17 mouse cellular contexts compared by ENCODE assay signal in genomic region chr2:43208223-43208622, GRCm38 (mm10).
DNase-seq lines count a peak whose midpoint lies in the region; ATAC-seq lines count a peak whose summit lies in the region.
"Had no signal": no experiment of that assay in that cellular context is flagged by ENCODE, and none has a peak within 500 bp of the region (broad histone marks: within the 10 kb centered on the region; RNA-seq: fewer than 3 reads in every experiment).

No protein-coding gene starts in this region.

- no peak overlapping the region for H3K9ac ChIP-seq in hindbrain, embryonic 13.5 days
- H3K9ac ChIP-seq in hindbrain, embryonic 11.5 days (ENCODE audit: low read depth, low read length) = no peak overlapping the region
- no peak overlapping the region for H3K9ac ChIP-seq in forebrain, embryonic 15.5 days (replicated peaks)
- H3K9ac ChIP-seq: kidney, embryonic 15.5 days; lung, embryonic 15.5 days had no signal

- no peak for DNase-seq in hindbrain, embryonic 11.5 days (ENCODE audit: low spot score)
- peak; percentile 57 for DNase-seq in brain, adult 2 months (ENCODE audit: low read depth, low spot score)
- peak; percentile 6 for DNase-seq in mesoderm, embryonic 11.5 days (ENCODE audit: low read depth, low spot score)
- DNase-seq in urinary bladder, postnatal 36 days (ENCODE audit: low spot score in 2 of 2) = no peak
- DNase-seq in cerebellum, adult 11 months = no peak
- DNase-seq in adrenal gland, postnatal 10 days = no peak
- DNase-seq: cerebellum, adult 18-20 months; gastrocnemius, postnatal 25 days; thymus, adult 18-20 months had no signal

- ATAC-seq in hindbrain, embryonic 13.5 days (ENCODE audit: low FRiP score) = peak; percentile 68; the same call in 1 of the 2 replicates
- no peak for ATAC-seq in hindbrain, embryonic 11.5 days (ENCODE audit: low FRiP score)
- peak; percentile 86 for ATAC-seq in forebrain, embryonic 15.5 days (replicated peaks)
- ATAC-seq: inflammation-experienced regulatory T-cells, adult 6 months had no signal

- H3K4me1 ChIP-seq in hindbrain, embryonic 13.5 days (replicated peaks) = no peaks in the 10 kb centered on the region
- H3K4me1 ChIP-seq in hindbrain, embryonic 11.5 days (replicated peaks; ENCODE audit: control insufficient read depth, insufficient read depth, low read length) = no peaks in the 10 kb centered on the region
- 0 out of 2 replicates have a peak, but pooled peaks cover 2% of the 10 kb centered on the region for H3K4me1 ChIP-seq in forebrain, embryonic 15.5 days
- H3K4me1 ChIP-seq: kidney, embryonic 15.5 days; lung, embryonic 15.5 days had no signal

- no peaks in the 10 kb centered on the region for H3K27me3 ChIP-seq in hindbrain, embryonic 13.5 days
- H3K27me3 ChIP-seq in hindbrain, embryonic 11.5 days (ENCODE audit: control insufficient read depth, insufficient read depth, low read length) = no peaks in the 10 kb centered on the region
- no peaks in the 10 kb centered on the region for H3K27me3 ChIP-seq in forebrain, embryonic 15.5 days
- H3K27me3 ChIP-seq: kidney, embryonic 15.5 days; lung, embryonic 15.5 days had no signal

- H3K36me3 ChIP-seq in hindbrain, embryonic 13.5 days = no peaks in the 10 kb centered on the region
- no peaks in the 10 kb centered on the region for H3K36me3 ChIP-seq in hindbrain, embryonic 11.5 days (ENCODE audit: control insufficient read depth, insufficient read depth, low read length)
- H3K36me3 ChIP-seq in forebrain, embryonic 15.5 days = no peaks in the 10 kb centered on the region
- H3K36me3 ChIP-seq: kidney, embryonic 15.5 days; lung, embryonic 15.5 days had no signal

- 69% methylated on average over 3 of the region's 3 CpGs for WGBS in hindbrain, embryonic 13.5 days
- WGBS in hindbrain, embryonic 11.5 days = 77% methylated on average over 3 of the region's 3 CpGs
- WGBS in forebrain, embryonic 15.5 days = 31% methylated on average over 3 of the region's 3 CpGs

- no peak overlapping the region for H3K4me2 ChIP-seq in hindbrain, embryonic 13.5 days
- H3K4me2 ChIP-seq in hindbrain, embryonic 11.5 days (replicated peaks; ENCODE audit: low read depth, low read length) = no peak overlapping the region
- H3K4me2 ChIP-seq in forebrain, embryonic 15.5 days (replicated peaks) = no peak overlapping the region
- H3K4me2 ChIP-seq: kidney, embryonic 15.5 days; liver, embryonic 11.5 days; lung, embryonic 15.5 days had no signal

- no peak overlapping the region for H3K4me3 ChIP-seq in hindbrain, embryonic 13.5 days
- no peak overlapping the region for H3K4me3 ChIP-seq in hindbrain, embryonic 11.5 days (ENCODE audit: low read depth, low read length)
- no peak overlapping the region for H3K4me3 ChIP-seq in forebrain, embryonic 15.5 days
- H3K4me3 ChIP-seq: erythroblast, embryonic 14.5 days; kidney, embryonic 15.5 days; layer of hippocampus, adult 2 months; lung, embryonic 15.5 days had no signal

- no peak overlapping the region for H3K27ac ChIP-seq in hindbrain, embryonic 13.5 days
- no peak overlapping the region for H3K27ac ChIP-seq in hindbrain, embryonic 11.5 days (ENCODE audit: low read depth, low read length)
- peak overlapping the region; percentile 52 for H3K27ac ChIP-seq in forebrain, embryonic 15.5 days (replicated peaks)
- H3K27ac ChIP-seq: kidney, embryonic 15.5 days; layer of hippocampus, adult 2 months; lung, embryonic 15.5 days had no signal

- no peaks in the 10 kb centered on the region for H3K9me3 ChIP-seq in hindbrain, embryonic 13.5 days
- H3K9me3 ChIP-seq in hindbrain, embryonic 11.5 days (ENCODE audit: control insufficient read depth, low read length) = no peaks in the 10 kb centered on the region
- no peaks in the 10 kb centered on the region for H3K9me3 ChIP-seq in forebrain, embryonic 15.5 days
- H3K9me3 ChIP-seq: kidney, embryonic 15.5 days; lung, embryonic 15.5 days had no signal

Comparison
In these comparisons a context has a peak if more than half of its experiments do, and no peak if none do; other contexts are left out.
1. DNase-seq: peak in brain, adult 2 months (single experiment) and mesoderm, embryonic 11.5 days (single experiment); none in hindbrain, embryonic 11.5 days (single experiment), urinary bladder, postnatal 36 days (0 of 2), cerebellum, adult 11 months (single experiment) and adrenal gland, postnatal 10 days (single experiment).